Comparison of ENCODE assay signal across 27 mouse cellular contexts in the genomic region with DNA sequence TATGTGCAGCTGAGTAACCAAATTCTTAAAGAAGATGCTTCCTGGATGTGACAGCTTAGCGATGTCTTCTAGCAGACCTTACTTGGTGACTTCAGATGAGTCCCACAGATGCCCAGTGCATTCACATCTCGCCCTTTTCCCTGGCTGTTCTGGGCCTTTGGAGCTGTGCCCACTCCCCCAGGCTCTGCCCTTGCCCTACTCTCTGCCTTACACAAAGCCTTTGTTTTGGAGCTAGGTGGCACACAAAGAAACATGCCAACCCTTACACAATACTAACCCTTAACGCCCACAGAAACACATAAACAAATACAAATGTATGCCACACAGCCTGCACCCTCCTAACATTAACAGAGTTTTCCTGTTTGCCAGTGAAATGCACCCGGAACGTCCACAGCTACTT. TPM values are rescaled to one million over a fixed set of nuclear protein-coding genes. Genes with fewer than 3 reads are reported as not detected.
A peak's percentile ranks its signal among the peaks of the same experiment; 100 is the strongest.
DNase-seq lines count a peak whose midpoint lies in the region.
"Had no signal": no experiment of that assay in that cellular context is flagged by ENCODE, and none has a peak within 500 bp of the region (broad histone marks: within the 10 kb centered on the region; RNA-seq: fewer than 3 reads in every experiment).

No protein-coding gene starts in this region.

- DNase-seq in retina, postnatal 1 day: peak; percentile 32
- no peak for DNase-seq in retina, embryonic 14.5 days (ENCODE audit: low spot score)
- peak; percentile 5 for DNase-seq in urinary bladder, adult 2 months (ENCODE audit: low spot score)
- DNase-seq in urinary bladder, postnatal 36 days (ENCODE audit: low spot score in 2 of 2): no peak
- peak; percentile 97 for DNase-seq in fat pad, adult 2 months (ENCODE audit: extremely low read depth, low read depth, low spot score)
- no peak for DNase-seq in thymus, postnatal 10 days (ENCODE audit: low spot score in 2 of 2)
- DNase-seq: adrenal gland, adult 8-10 months; adrenal gland, postnatal 14 days; adrenal gland, postnatal 36 days; B cell, adult 2 months; cerebellum, adult 11 months; cerebellum, adult 18-20 months; cerebellum, adult 8-10 months; cerebellum, adult 9-11 months; cerebellum, postnatal 14 days; cerebellum, postnatal 36 days; embryo, embryonic 11 days; forebrain, postnatal 0 days had no signal

RNA-seq across cellular contexts. Expression of gene A630023A22Rik, which starts 6.4 kb away (rescaled TPM):
- polyA plus RNA-seq in urinary bladder, adult 2 months (2012; rRNA removed): 12.5 and 14.3 TPM in 2 replicates
- polyA plus RNA-seq: CD4-positive, CD25-positive, alpha-beta regulatory T cell, adult 4 months; embryonic facial prominence, embryonic 11.5 days; embryonic facial prominence, embryonic 13.5 days; embryonic facial prominence, embryonic 15.5 days; erythroblast, embryonic 14.5 days; forebrain, embryonic 11.5 days; forebrain, embryonic 13.5 days; forebrain, embryonic 15.5 days; forebrain, postnatal 0 days; G1E had no signal

RNA-seq across cellular contexts. Expression of gene Anxa8, which starts 10.4 kb away (rescaled TPM):
- 39.5 and 42.4 TPM in 2 replicates for polyA plus RNA-seq in urinary bladder, adult 2 months (2012; rRNA removed)
- polyA plus RNA-seq: CD4-positive, CD25-positive, alpha-beta regulatory T cell, adult 4 months; erythroblast, embryonic 14.5 days; forebrain, embryonic 13.5 days; forebrain, embryonic 15.5 days; G1E had no signal

RNA-seq across cellular contexts. Expression of gene Antxrl, which starts 43.7 kb away (rescaled TPM):
- polyA plus RNA-seq in urinary bladder, adult 2 months (2012; rRNA removed): not detected in 2 replicates
- polyA plus RNA-seq: CD4-positive, CD25-positive, alpha-beta regulatory T cell, adult 4 months; embryonic facial prominence, embryonic 11.5 days; embryonic facial prominence, embryonic 13.5 days; embryonic facial prominence, embryonic 15.5 days; forebrain, embryonic 11.5 days; forebrain, embryonic 13.5 days; forebrain, embryonic 15.5 days; forebrain, postnatal 0 days; G1E had no signal

RNA-seq across cellular contexts. Expression of gene Npy4r, which starts 56.1 kb away (rescaled TPM):
- 25.1 and 34.7 TPM in 2 replicates for polyA plus RNA-seq in urinary bladder, adult 2 months (2012; rRNA removed)
- polyA plus RNA-seq: CD4-positive, CD25-positive, alpha-beta regulatory T cell, adult 4 months; erythroblast, embryonic 14.5 days; forebrain, embryonic 11.5 days; G1E had no signal

Comparison
In these comparisons a context has a peak if more than half of its experiments do, and no peak if none do; other contexts are left out.
1. DNase-seq: peak in retina, postnatal 1 day (single experiment), urinary bladder, adult 2 months (single experiment) and fat pad, adult 2 months (single experiment); none in retina, embryonic 14.5 days (single experiment), urinary bladder, postnatal 36 days (0 of 2) and thymus, postnatal 10 days (0 of 2).